Mouse (Mus musculus) myocyte (in vitro differentiated cells): Measurements from ENCODE around the gene Rasal3. TPM values are rescaled to one million over a fixed set of nuclear protein-coding genes. Genes with fewer than 3 reads are reported as not detected.
A peak's percentile ranks its signal among the peaks of the same experiment; 100 is the strongest.

Source experiments
- H3K27me3 ChIP-seq: one replicate; pipeline ENCODE4 v1.6.1; 2011; ENCODE audit not compliant: control insufficient read depth, insufficient read depth, insufficient read length
- H3K36me3 ChIP-seq: one replicate; pipeline ENCODE4 v1.6.1; 2011; ENCODE audit not compliant: control insufficient read depth, insufficient read depth
- H3K4me2 ChIP-seq: one replicate; pipeline ENCODE4 v1.6.1; 2011; ENCODE audit warnings: low read depth, control low read depth
- H3K4me3 ChIP-seq: one replicate; pipeline ENCODE4 v1.5.1; 2011; ENCODE audit warnings: mild to moderate bottlenecking, control low read depth, moderate library complexity
- H3K79me2 ChIP-seq: one replicate; pipeline ENCODE4 v1.6.1; 2011; ENCODE audit not compliant: control insufficient read depth, insufficient read depth
- H3ac ChIP-seq: one replicate; pipeline ENCODE4 v1.6.1; 2011; ENCODE audit not compliant: control insufficient read depth, insufficient read length
- CEBPB ChIP-seq: IDR thresholded peaks from 2 replicates; pipeline ENCODE4 v1.6.1; 2011; ENCODE audit warnings: mild to moderate bottlenecking, moderate library complexity; ENCODE audit not compliant: poor library complexity, insufficient read depth, severe bottlenecking
- E2F4 ChIP-seq: IDR thresholded peaks from one replicate; pipeline ENCODE4 v1.6.1; 2011; ENCODE audit warnings: mild to moderate bottlenecking, control low read depth, moderate library complexity; ENCODE audit not compliant: insufficient read depth
- MAX ChIP-seq: IDR thresholded peaks from one replicate; pipeline ENCODE4 v1.6.1; 2011; ENCODE audit warnings: low read depth, mild to moderate bottlenecking, control low read depth
- MYOD1 ChIP-seq, 3 experiments: IDR thresholded peaks; one replicate each; pipeline ENCODE4 v1.6.1; 2011; ENCODE audit warnings: control low read depth in 2 of 3, low read depth in 2 of 3, mild to moderate bottlenecking in 2 of 3, moderate library complexity in 1 of 3; ENCODE audit not compliant: insufficient read length in 2 of 3, control insufficient read depth in 1 of 3
- MYOG ChIP-seq, 3 experiments: IDR thresholded peaks; one replicate each; pipeline ENCODE4 v1.6.1; 2011; ENCODE audit warnings: control low read depth in 2 of 3, low read depth in 2 of 3, mild to moderate bottlenecking in 2 of 3; ENCODE audit not compliant: insufficient read length in 2 of 3, control insufficient read depth in 1 of 3, insufficient read depth in 1 of 3
- POLR2A ChIP-seq: IDR thresholded peaks from one replicate; pipeline ENCODE4 v1.6.1; 2011; ENCODE audit warnings: low read depth, mild to moderate bottlenecking, control low read depth, moderate library complexity; ENCODE audit not compliant: insufficient read length
- POLR2AphosphoS2 ChIP-seq: IDR thresholded peaks from one replicate; pipeline ENCODE4 v1.6.1; 2011; ENCODE audit warnings: low read depth, control low read depth; ENCODE audit not compliant: insufficient read length
- REST ChIP-seq: IDR thresholded peaks from one replicate; pipeline ENCODE4 v1.6.1; 2011; ENCODE audit warnings: mild to moderate bottlenecking, control low read depth, moderate library complexity; ENCODE audit not compliant: insufficient read depth, insufficient read length
- SRF ChIP-seq: IDR thresholded peaks from one replicate; pipeline ENCODE4 v1.6.1; 2011; ENCODE audit warnings: low read depth; ENCODE audit not compliant: control insufficient read depth, insufficient read length
- TCF12 ChIP-seq: IDR thresholded peaks from one replicate; pipeline ENCODE4 v1.6.1; 2011; ENCODE audit warnings: mild to moderate bottlenecking, control low read depth; ENCODE audit not compliant: poor library complexity, insufficient read depth, severe bottlenecking
- TCF3 ChIP-seq: IDR thresholded peaks from one replicate; pipeline ENCODE4 v1.6.1; 2011; ENCODE audit warnings: low read depth, control low read depth; ENCODE audit not compliant: insufficient read length
- USF1 ChIP-seq: IDR thresholded peaks from one replicate; pipeline ENCODE4 v1.6.1; 2011; ENCODE audit warnings: low read depth, mild to moderate bottlenecking, control low read depth, moderate library complexity
- polyA plus RNA-seq: library from polyadenylated mRNA; unstranded; fragments of >200 nt; fragmentation: generic; extraction: Trizol; gene quantifications from one replicate; pipeline ENCODE4 v1.2.1, GENCODE M21; 2012; ENCODE audit warnings: missing spikeins

Gene Rasal3
- polyA plus RNA-seq, 1 experiment: not detected

- no peak overlapping the region for H3ac ChIP-seq
- H3K4me3 ChIP-seq: no peak overlapping the region
- no peaks in the 10 kb centered on the region for H3K36me3 ChIP-seq
- no peaks in the 10 kb centered on the region for H3K79me2 ChIP-seq
- no peak overlapping the region for H3K4me2 ChIP-seq
- TF ChIP-seq E2F4 (no peak), MYOD1 (IDR thresholded peaks at IDR 0.05; ENCODE audit: control insufficient read depth in 1 of 3, insufficient read length in 2 of 3, low read depth in 2 of 3) (no peak), POLR2AphosphoS2 (no peak), USF1 (no peak), MYOG (IDR thresholded peaks at IDR 0.05; ENCODE audit: control insufficient read depth in 1 of 3, insufficient read depth in 1 of 3, insufficient read length in 2 of 3, low read depth in 2 of 3) (peak in 1 of 3 experiments; percentile 5), SRF (no peak), MAX (no peak), TCF3 (no peak)
- H3K27me3 ChIP-seq: peaks cover 72% of the 10 kb centered on the region
These were observed 7.1 kb downstream of the Rasal3 start for GRCm38 (mm10) chr17:32396266-32396665.

- Histone ChIP-seq H3ac (no peak overlapping the region), H3K36me3 (no peaks in the 10 kb centered on the region), H3K4me2 (no peak overlapping the region), H3K4me3 (no peak overlapping the region), H3K27me3 (peaks cover 71% of the 10 kb centered on the region), H3K79me2 (no peaks in the 10 kb centered on the region)
- no peak for TF ChIP-seq POLR2A
- TF ChIP-seq CEBPB: no peak
- no peak for TF ChIP-seq MYOD1 (IDR thresholded peaks at IDR 0.05; ENCODE audit: control insufficient read depth in 1 of 3, insufficient read length in 2 of 3, low read depth in 2 of 3)
- TF ChIP-seq REST: no peak
- TF ChIP-seq USF1: no peak
- TF ChIP-seq POLR2AphosphoS2: no peak
- no peak for TF ChIP-seq MYOG (IDR thresholded peaks at IDR 0.05; ENCODE audit: control insufficient read depth in 1 of 3, insufficient read depth in 1 of 3, insufficient read length in 2 of 3, low read depth in 2 of 3)
- TF ChIP-seq SRF: no peak
- no peak for TF ChIP-seq TCF3
- TF ChIP-seq E2F4: no peak
- no peak for TF ChIP-seq TCF12
- TF ChIP-seq MAX: no peak
These were observed 9.4 kb downstream of the Rasal3 start for GRCm38 (mm10) chr17:32393944-32394343.

- TF ChIP-seq USF1 (no peak), POLR2AphosphoS2 (peak; percentile 37), POLR2A (peak; percentile 73), REST (no peak), CEBPB (no peak)
- Histone ChIP-seq H3K4me2 (peak within 1 kb of the TSS; percentile 78), H3ac (peak within 1 kb of the TSS; percentile 58), H3K36me3 (no peaks in the 10 kb centered on the region), H3K79me2 (no peaks in the 10 kb centered on the region), H3K4me3 (peak within 1 kb of the TSS; percentile 31), H3K27me3 (peaks cover 27% of the 10 kb centered on the region)
These were observed 14.2 kb downstream of the Rasal3 start, which contains the start of gene Wiz for GRCm38 (mm10) chr17:32389101-32389659. Gene Wiz, minus strand, starts transcription at chr17:32389439.

- H3ac ChIP-seq: peak overlapping the region; percentile 58
- peaks cover 21% of the 10 kb centered on the region for H3K27me3 ChIP-seq
- H3K4me2 ChIP-seq: peak overlapping the region; percentile 78
- no peak for TF ChIP-seq TCF12
- no peak for TF ChIP-seq SRF
- peak in 1 of 3 experiments; percentile 11 for TF ChIP-seq MYOG (IDR thresholded peaks at IDR 0.05; ENCODE audit: control insufficient read depth in 1 of 3, insufficient read depth in 1 of 3, insufficient read length in 2 of 3, low read depth in 2 of 3)
- H3K36me3 ChIP-seq: no peaks in the 10 kb centered on the region
- no peaks in the 10 kb centered on the region for H3K79me2 ChIP-seq
- peak overlapping the region; percentile 31 for H3K4me3 ChIP-seq
These were observed 14.8 kb downstream of the Rasal3 start for GRCm38 (mm10) chr17:32388370-32389100.

DNA sequence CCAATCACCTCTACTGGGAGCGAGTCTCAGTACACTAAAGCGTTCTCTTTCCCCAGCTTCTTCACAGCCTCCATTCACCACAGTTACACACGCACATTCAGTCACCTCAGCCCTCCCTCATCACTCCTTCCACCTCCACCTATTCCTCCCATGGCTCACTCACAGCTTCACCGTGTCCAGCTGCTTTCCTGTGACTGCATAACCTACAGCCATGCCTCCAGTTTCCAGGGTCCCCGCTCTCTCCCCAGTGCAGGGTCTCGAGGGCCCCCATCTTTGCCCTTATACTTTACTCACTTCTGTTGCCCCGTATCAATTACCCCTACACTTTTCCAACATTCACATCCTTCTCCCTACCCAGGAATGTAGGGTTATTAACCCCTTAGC is 15.4 kb downstream of the Rasal3 start:
- TF ChIP-seq MYOG (IDR thresholded peaks at IDR 0.05; ENCODE audit: control insufficient read depth in 1 of 3, insufficient read depth in 1 of 3, insufficient read length in 2 of 3, low read depth in 2 of 3) (no peak), E2F4 (no peak), MAX (no peak), SRF (no peak), POLR2AphosphoS2 (no peak)
- H3K4me3 ChIP-seq: peak overlapping the region; percentile 31
- no peaks in the 10 kb centered on the region for H3K79me2 ChIP-seq
- no peaks in the 10 kb centered on the region for H3K36me3 ChIP-seq
- no peak overlapping the region for H3ac ChIP-seq
- H3K27me3 ChIP-seq: peaks cover 17% of the 10 kb centered on the region
- peak overlapping the region; percentile 78 for H3K4me2 ChIP-seq
